Mouse (Mus musculus): ENCODE data around the gene Plekho1.
"Not testable (repeated sequence)": the region's sequence is repeated elsewhere in the genome, so short reads cannot be mapped to it uniquely, and the experiment has no call there.

Plekho1 gene

DNA sequence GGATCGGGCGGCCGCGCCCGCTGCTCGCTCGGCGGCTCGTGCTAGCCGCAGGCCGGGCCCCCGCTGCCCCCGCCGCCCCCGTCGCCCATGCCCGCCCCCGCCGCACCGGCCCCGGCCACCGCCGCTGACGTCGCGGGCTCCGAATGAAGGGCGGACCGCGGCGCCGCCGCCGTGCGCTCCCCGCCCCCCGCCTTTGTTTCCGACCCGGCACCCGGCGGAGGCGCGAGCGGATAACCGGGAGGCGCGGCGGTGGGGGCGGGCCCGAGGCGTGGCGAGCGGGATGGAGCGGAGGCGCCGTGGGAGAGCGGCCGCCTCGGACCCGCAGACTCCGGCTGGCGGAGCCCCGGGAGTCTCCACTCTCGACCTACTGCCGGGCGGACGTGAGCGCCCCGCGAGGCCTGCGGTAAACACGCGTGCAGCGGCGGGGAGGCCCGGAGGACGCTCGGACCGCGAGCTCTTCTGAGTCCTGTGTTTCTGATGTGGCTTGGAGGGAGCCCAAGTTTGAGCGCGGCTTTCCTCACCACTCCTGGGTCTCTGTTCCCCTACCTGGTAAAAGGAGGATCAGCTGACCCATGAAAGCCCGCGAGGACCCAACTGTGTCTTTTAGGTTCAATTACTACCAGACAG, at the start of gene Plekho1:
TSS of gene Plekho1 (minus strand) at position 200 of the 627 bp plus-strand sequence.
- DNase-seq (ENCODE audit: low read depth, low spot score), result peak; percentile 71

DNA sequence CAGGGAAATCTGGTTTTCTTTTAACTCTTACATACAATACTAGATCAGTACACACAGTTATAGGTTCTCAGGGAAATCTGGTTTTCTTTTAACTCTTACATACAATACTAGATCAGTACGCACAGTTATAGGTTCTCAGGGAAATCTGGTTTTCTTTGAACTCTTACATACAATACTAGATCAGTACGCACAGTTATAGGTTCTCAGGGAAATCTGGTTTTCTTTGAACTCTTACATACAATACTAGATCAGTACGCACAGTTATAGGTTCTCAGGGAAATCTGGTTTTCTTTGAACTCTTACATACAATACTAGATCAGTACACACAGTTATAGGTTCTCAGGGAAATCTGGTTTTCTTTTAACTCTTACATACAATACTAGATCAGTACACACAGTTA, 48.8 kb upstream of the Plekho1 start:
- DNase-seq (ENCODE audit: low read depth, low spot score), result not testable (repeated sequence)

DNA sequence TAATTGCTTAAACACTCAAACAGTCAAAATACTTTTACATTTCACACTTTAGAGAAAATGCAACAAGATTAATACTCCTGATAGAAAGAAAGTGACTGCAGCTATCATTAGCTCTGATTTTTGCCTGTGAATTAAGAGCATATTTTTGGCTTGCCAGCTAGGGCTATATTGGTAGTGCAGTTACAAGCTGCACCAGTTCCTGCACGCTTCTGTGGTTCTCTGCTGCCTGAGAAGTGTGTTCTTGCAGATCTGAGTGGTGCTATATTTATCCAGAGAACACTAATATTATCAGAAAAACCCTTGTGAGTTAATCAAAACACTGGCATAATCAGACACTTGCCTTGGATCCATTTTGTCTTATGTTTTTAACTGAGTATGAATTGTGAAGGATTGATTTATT, 47.3 kb upstream of the Plekho1 start:
- no peak for DNase-seq (ENCODE audit: low read depth, low spot score)

DNA sequence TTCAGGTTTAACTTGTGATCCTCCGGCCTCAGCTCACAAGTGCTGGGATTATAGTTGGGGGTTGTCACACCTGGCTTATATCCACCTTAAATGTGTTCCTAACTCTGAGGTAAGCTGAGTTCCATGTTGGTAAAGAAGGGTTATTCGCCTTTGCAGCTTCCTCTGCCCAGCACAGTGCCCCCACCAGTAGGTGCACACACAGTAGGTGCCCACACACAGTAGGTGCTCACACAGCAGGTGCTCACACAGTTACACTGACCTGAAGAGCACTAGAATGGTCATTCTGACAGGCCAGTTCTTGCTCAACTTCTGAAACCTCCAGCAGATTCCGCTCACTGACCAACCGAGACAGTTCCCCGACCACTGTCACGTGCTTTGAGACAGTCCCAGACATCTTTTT, 45.3 kb upstream of the Plekho1 start:
- no peak for DNase-seq (ENCODE audit: low read depth, low spot score)

DNA sequence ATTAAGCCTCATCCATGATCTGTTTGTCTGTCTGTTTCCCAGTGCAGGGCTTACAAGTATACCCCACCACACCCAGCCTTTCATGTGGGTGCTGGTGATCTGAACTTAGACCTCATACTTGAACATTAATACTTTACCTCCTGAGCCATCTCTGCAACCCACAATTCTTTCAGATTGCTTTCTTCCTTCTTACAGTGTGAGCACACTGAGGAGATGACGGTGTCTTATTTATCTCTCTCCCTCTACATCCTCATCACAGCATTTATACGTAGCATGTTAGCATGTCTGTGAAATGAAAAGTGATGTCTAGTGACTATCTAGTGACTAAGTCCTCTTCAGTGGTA, 44.8 kb upstream of the Plekho1 start:
- peak; percentile 60 for DNase-seq (ENCODE audit: low read depth, low spot score)

DNA sequence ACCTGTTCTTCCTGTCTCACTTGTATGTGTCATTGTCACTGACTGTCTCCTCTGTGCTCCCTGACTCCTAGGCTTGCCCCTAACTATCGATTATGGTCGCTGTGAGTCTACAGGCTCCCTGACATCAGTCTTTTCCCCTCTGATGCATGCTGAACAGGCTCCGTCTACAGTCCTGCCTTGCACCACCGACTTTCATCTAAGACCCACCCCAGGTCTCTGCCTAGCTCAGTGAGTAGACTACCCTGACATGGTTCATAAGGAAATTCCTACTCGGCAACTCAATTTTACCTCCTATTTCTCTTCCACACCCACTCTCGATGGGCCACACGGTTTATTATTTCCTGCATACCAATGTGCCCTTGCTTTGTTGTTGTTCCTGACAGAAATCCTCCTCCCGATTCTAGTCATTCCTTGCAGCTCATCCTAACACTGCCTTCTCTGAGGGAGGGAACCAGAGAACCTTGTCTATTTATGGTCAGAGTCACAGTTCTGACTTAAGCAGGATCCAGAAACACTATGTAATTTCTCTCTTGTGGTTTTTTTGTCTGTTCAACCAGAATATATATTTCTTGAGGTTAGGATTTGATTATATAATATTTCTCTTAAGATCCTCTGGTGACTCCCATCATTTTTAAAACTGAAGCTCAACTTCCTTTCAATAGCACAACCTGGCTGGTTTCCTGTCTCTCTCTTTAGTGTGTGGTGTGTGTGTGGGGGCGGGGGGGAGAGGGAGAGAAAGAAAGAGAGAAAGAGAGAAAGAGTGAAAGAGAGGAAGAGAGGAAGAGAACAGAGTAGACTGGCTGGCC, 44.3 kb upstream of the Plekho1 start:
- peak; percentile 9 for DNase-seq (ENCODE audit: low read depth, low spot score)

DNA sequence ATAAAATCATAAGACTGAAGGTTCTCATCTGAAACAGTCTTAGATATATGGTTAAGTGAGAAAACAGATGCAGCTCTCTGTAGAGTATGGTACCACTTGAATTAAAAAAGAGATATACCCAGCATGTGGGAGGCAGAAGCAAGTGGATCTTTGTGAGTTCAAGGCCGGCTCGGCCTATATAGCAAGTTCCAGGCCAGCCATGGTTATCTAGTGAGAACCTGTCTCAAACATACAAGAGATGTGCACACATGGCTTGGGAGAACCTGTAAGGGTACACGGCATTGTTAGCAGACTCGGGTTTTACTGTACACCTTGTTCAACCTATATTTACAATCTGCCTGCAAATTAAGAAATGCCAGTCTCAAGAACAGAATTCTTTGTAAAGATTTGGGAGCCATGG, 43.0 kb upstream of the Plekho1 start:
- no peak for DNase-seq (ENCODE audit: low read depth, low spot score)

DNA sequence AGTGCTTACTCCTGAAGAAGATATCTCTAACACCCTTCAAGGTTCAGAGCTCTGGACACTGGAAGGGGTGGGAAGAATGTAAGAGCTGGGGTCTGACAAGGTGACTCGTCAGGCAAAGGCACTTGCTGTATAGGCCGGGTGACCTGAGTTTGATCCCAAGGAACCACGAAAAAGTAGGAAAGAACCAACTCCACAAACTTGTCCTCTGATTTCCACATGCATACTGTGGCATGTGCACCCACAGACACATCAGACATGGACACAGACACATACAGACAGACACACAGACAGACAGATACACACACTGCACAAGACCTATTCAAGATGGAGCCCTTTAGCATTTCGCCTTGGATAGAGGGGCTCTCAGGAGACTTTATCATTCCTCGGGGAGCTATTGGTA, 42.4 kb upstream of the Plekho1 start:
- DNase-seq (ENCODE audit: low read depth, low spot score), result no peak

DNA sequence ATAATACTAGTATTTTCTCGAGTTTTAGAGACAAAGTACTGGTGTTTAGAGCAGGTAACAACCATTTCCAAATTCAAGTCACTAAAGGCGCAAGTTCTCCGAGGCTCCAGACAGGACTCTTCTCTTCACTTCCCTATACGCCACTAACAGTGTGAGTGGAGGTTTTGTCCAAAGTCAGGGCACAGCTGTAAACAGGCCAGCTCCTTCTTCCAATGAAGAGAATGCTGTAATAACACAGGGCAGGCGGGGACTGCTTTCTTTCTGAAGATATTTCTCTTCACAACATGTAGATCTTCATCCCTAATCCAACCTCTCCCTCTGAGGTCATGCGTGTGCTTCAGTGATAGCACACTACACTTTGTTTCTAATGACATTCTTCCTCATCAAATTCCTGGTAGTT, 41.0 kb upstream of the Plekho1 start:
- DNase-seq (ENCODE audit: low read depth, low spot score), result no peak

DNA sequence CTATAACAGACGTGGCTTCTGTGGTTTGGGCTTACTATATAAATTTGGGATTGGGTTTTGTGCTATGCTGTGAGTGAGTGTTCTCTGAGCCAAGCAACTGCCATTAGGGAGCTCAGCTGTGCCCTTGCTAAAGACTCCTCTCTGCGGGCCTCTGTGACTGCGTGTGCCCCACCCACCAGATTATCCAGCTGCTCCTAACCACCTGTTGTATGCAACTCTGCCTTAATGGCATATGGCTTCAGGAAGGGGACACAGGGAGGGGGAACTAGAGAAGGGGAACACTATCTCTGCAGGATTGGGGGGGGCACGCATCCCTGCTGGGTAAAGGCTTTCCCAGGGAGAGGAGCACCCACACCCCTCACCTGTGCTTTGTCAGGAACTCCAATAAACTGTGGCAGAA, 37.2 kb upstream of the Plekho1 start:
- peak; percentile 8 for DNase-seq (ENCODE audit: low read depth, low spot score)

DNA sequence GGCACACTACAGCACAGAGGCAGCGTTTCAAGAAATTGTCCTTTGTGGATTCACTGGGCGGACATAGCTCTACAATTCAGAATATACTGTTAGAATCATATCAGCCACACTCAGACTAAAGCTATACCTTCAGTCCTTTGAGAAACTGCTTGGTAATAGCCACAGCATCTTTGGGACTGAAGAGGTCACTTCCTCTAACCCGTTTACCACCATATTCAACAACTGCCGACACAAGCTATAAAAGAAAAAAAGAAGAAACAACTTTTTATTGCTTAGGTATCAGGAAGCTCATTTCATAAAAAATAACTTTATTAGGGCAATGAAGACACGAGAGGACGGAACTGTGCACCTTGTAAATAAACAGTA, 36.8 kb upstream of the Plekho1 start:
- no peak for DNase-seq (ENCODE audit: low read depth, low spot score)

DNA sequence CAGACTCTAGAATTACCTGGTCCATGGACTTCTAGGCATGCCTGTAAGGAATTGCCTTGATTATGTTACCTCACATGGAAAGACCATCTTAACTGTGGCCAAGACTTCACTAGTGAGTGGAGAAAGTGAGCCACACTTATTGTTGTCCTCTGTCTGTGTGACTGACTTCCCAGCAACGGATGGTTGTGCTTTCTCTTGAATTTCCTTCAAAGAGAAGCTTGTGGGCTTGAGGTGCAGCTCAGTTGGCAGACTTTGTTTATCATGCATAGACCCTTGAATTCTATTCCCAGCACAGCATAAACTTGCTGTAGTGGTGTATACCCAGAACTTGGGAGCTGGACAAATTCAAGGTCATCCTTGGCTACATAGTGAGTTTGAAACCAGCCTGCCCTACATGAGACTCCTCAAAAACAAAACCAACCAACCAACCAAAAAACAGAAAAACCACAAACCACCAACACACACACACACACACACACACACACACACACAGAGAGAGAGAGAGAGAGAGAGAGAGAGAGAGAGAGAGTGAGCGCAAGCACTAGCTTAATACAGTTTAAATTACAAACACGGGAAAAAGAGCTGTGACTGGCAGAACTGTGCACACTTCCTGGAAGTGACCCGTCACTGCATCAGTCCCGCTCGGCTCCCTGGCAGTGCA, 36.3 kb upstream of the Plekho1 start:
- DNase-seq (ENCODE audit: low read depth, low spot score), result peak; percentile 69

DNA sequence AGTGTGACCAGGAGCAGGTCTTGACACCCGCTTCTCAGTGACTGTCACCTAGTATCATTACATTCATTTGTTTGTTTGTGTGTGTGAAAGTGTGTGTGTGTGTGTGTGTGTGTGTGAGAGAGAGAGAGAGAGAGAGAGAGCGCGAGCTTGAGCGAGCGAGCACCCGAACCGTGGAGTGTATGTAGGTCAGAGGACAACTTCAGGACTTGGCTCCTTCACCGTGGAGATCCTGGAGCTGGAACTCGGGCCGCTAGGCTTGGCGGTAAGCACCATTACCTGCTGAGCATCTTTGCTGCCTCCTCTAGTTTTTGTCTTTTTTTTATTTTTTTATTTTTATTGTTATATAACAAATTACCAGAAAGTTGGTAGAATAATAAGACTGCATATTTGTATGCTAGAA, 34.0 kb upstream of the Plekho1 start:
- no peak for DNase-seq (ENCODE audit: low read depth, low spot score)

DNA sequence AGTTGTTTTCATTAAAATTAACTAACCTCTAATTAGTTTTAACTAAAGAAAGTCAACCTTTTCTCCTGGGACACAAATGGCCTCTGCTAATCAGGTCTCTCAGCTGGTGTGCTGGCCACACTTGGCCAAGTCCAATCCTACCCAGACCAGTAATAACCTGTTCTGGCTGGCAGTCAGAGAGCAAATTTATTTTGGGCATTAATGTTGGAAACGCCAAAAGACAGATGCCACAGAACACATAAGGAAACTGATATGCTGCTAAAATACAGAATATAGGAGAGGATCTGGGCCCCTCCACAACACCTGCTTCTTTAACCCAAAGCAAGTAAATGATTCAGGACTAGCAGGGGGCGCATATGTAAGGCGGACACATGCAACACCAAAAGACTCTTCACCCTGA, 33.5 kb upstream of the Plekho1 start:
- no peak for DNase-seq (ENCODE audit: low read depth, low spot score)

DNA sequence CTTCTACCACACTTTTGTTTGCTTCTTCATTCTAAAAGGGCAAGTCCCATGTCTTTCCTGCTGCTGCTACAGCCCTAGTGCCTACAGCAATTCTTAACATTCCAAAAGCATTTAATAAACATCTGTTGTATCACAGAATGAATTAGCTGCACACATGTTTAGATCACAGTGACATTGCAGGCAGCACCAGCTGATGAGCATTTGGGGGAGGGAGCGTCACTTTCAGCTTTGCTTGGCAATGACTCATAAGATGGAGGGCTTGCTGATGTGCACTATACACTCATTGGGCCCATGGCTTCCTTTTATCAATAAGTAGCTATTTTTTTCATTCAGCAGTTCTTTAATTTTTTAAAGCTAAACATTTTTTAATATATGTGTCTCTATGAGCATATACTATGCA, 32.1 kb upstream of the Plekho1 start:
- DNase-seq (ENCODE audit: low read depth, low spot score), result peak; percentile 21

DNA sequence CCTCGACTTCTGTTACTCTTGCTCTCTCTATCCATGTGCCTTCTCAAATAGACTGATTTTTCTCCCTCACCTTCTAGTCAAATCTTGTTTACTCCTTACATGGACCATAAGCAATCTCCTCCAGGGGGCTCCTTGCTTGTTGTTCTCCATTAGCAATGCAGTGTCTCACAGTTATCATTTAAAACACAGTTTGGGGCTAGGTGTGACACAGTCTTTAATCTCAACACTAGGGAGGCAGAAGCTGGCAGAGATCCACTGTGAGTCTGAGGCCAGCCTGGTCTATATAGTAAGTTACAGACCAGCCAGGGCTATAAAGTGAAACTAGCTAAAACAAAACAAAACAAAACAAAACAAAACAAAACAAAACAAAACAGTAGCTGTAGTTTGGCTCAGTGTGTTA, 31.3 kb upstream of the Plekho1 start:
- DNase-seq (ENCODE audit: low read depth, low spot score), result no peak

DNA sequence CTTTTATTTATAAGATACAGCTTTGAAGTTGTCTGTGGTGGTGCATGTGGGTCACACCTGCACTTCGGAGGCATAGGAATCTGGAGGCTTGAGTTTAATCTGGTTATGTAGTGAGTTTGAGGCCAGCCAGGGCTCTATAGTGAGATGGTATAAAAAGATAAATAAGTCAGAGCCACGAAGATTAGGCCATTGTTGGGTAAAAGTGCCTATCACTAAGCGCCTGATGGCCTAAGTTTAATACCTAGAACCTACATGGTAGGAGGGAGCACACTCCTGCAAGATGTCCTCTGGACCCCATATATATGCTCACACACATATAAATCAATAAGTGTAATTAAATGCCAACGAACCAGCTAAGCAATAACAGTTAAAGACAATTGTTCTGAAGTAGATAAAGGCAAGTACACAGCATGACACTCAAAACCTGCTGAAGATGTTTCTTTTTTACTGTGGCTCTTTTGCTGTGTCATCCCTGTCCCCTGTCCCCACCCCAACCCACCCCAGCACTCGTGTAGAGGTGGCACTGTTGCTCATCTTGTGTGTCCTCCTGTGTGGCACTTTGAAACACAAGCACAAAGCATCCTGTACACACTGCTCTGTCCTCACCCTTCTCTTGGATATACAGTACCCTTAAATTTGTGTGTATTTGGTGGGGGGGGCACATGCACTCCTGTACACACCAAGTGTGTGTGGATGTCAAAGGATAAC, 25.8 kb upstream of the Plekho1 start:
- no peak for DNase-seq (ENCODE audit: low read depth, low spot score)

DNA sequence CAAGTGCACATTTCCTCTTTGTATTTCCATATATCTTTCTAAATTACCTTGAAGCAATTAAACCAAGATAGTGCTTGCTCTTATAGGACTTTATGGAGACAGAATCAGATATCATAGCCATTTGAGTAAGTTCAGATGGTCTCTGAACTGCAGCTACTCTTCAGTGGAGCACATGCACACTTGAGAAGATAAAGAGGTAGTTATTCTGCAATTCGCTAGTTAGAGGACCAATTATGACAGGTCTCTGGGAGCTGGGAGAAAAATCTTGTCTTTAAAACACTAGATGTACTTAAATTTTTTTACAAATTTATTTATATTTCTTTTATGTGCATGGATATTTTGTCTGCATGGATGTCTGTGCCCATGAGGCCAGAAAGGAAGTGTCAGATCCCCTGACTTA, 24.9 kb upstream of the Plekho1 start:
- DNase-seq (ENCODE audit: low read depth, low spot score), result no peak

DNA sequence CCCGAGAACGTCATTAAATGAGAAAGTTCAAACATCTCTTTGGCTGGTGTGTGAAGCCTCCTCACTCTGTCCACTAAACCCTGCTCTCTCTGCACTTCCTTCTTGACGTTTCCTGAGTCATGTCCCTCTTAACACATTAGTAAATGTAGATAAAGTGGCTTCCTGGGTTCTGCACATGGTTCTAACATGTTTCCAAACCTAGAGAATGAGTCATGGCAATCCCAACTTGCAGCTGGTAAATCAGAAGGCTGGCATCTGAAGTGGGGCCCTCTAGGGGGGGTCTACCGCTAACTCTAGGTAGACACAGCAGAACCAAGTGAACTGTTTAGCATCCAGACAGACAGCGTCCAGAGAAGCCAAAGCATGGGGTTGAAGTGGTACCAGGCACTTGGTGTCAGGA, 21.7 kb upstream of the Plekho1 start:
- DNase-seq (ENCODE audit: low read depth, low spot score), result no peak

DNA sequence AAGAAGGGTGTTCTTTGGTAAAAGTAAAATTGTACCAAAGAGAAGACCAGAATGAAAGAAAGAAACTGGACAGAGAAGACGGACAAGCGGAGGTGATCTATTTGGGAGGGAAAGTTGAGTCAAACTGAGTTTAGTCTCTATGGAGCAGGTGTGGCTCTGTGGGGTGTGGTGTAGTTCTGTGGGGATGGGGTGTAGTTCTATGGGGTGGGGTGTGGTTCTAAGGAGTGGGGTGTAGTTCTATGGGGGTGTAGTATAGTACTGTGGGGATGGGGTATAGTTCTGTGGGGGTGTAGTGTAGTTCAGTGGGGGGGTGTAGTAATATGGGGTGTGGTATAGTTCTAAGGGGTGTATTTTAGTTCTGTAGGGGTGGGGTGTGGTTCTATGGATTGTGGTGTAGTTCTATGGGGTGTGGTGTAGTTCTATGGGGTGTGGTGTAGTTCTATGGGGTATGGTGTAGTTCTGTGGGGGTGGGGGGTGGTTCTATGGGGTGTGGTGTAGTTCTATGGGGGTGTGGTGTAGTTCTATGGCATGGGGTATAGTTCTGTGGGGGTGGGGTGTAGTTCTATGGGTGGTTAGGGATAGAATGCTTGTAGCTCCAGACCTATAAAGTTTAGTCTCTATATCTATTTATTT, 20.6 kb upstream of the Plekho1 start:
- DNase-seq (ENCODE audit: low read depth, low spot score), result no peak

DNA sequence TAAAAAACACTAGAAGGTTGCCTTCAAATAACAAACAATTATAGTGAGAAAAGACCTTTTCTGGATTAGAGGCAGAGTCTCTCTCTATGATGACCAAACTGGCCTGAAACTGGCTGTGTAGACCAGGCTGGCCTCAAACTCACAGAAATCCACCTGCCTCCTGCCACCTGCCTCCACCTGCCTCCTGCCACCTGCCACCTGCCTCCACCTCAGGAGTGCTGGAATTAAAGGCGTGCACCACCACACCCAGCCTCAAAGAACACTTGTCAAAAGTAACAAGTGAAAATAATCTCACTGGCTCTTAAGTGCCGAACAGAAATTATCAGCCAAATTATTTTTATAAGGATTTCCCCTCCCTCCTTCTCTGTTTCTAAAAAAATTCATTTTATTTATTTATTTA, 19.9 kb upstream of the Plekho1 start:
- no peak for DNase-seq (ENCODE audit: low read depth, low spot score)

DNA sequence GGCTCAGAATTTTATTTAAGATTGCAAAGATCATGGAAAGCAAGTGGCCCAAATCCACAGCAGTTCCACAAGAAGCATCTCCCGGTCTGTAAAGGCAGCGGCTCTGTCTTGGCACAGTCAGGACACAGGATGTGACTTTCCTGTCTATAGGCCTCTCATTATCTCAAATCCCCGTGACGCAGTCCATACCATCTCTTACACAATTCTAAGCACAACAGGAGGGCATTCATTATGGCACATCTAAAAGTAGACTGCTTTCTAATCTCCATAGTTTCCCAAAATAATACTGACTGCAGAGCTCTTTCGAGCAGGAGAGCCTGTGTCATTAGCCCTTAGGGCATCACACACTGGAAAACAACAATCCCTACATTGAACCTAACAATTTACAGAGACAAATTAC, 17.0 kb upstream of the Plekho1 start:
- no peak for DNase-seq (ENCODE audit: low read depth, low spot score)

Data from CD4-positive, CD25-positive, alpha-beta regulatory T cell, adult 2 months (primary cell).